Mouse (Mus musculus) embryonic facial prominence, embryonic 11.5 days (tissue): ENCODE data around the gene Cnga1. TPM values are rescaled to one million over a fixed set of nuclear protein-coding genes. Genes with fewer than 3 reads are reported as not detected.

Experiments
- ATAC-seq: fragments of 200-750 bp; cut with Nextera tagmentation; replicated peaks from 2 replicates; pipeline ENCODE4 v1.8.0; 2017; ENCODE audit warnings: low read depth; ENCODE audit not compliant: insufficient number of reproducible peaks, low FRiP score, low TSS enrichment
- DNase-seq: peaks from one replicate; pipeline ENCODE4 v3.0.0-alpha.2; 2015; ENCODE audit warnings: low spot score
- H3K27ac ChIP-seq: fragments of 300-500 bp; sonication (generic); replicated peaks from 2 replicates; pipeline ENCODE4 v1.5.1; 2014; ENCODE audit warnings: mild to moderate bottlenecking, low read depth, low read length, control low read depth
- H3K27me3 ChIP-seq: fragments of 300-500 bp; sonication (generic); 2 replicates; pipeline ENCODE4 v1.6.1; 2014; ENCODE audit warnings: mild to moderate bottlenecking, low read length, moderate library complexity, mixed read lengths; ENCODE audit not compliant: control insufficient read depth, insufficient read depth
- H3K36me3 ChIP-seq: fragments of 300-500 bp; sonication (generic); replicated peaks from 2 replicates; pipeline ENCODE4 v1.6.1; 2014; ENCODE audit warnings: low read depth, mild to moderate bottlenecking, low read length, moderate library complexity, mixed read lengths; ENCODE audit not compliant: control insufficient read depth, insufficient read depth
- H3K4me1 ChIP-seq: fragments of 300-500 bp; sonication (generic); 2 replicates; pipeline ENCODE4 v1.6.1; 2014; ENCODE audit warnings: low read length, mixed read lengths; ENCODE audit not compliant: control insufficient read depth, insufficient read depth
- H3K4me2 ChIP-seq: fragments of 300-500 bp; sonication (generic); 2 replicates; pipeline ENCODE4 v1.6.1; 2014; ENCODE audit warnings: low read depth, mild to moderate bottlenecking, control low read depth, low read length, moderate library complexity
- H3K4me3 ChIP-seq: fragments of 300-500 bp; sonication (generic); 2 replicates; pipeline ENCODE4 v1.5.1; 2014; ENCODE audit warnings: low read depth, low read length, control low read depth
- H3K9ac ChIP-seq: fragments of 300-500 bp; sonication (generic); replicated peaks from 2 replicates; pipeline ENCODE4 v1.6.1; 2014; ENCODE audit warnings: mild to moderate bottlenecking, control low read depth, low read length
- H3K9me3 ChIP-seq: fragments of 300-500 bp; sonication (generic); replicated peaks from 2 replicates; pipeline ENCODE4 v1.6.1; 2016; ENCODE audit warnings: mild to moderate bottlenecking, low read length, inconsistent platforms, mixed read lengths; ENCODE audit not compliant: control insufficient read depth
- WGBS: fragments of 180-500 bp; shearing (Covaris S2); extraction: QIAGEN DNeasy Blood & Tissue Kit; methylation state at CpG from one replicate; pipeline ENCODE4 v1.1.7; 2014; 5-methylcytosine and 5-hydroxymethylcytosine counted together
- polyA plus RNA-seq: library from polyadenylated mRNA; unstranded; fragments of >200 nt; fragmentation: Nextera tagmentation; extraction: Ambion mirVana; gene quantifications from 2 replicates; pipeline ENCODE4 v1.2.1, GENCODE M21; 2014

Cnga1 gene
- polyA plus RNA-seq, 1 experiment from 2014 or later, result not detected

GRCm38 (mm10) chr5:72636122-72636521 lies 8.0 kb downstream of the Cnga1 start:
- WGBS, result 67% methylated on average over 3 of the region's 3 CpGs
- no peaks in the 10 kb centered on the region for H3K9me3 ChIP-seq
- H3K9ac ChIP-seq, result no peak overlapping the region

GRCm38 (mm10) chr5:72634791-72635271 lies 9.2 kb downstream of the Cnga1 start:
- Histone ChIP-seq H3K9me3 (no peaks in the 10 kb centered on the region), H3K4me3 (no peak overlapping the region), H3K4me1 (no peaks in the 10 kb centered on the region), H3K9ac (no peak overlapping the region), H3K36me3 (no peaks in the 10 kb centered on the region), H3K27ac (no peak overlapping the region), H3K27me3 (no peaks in the 10 kb centered on the region), H3K4me2 (no peak overlapping the region)
- no peak for ATAC-seq
- DNase-seq, result no peak
- 82% methylated on average over 9 of the region's 9 CpGs for WGBS

More at GRCm38 (mm10) chr5:72636122-72636521, 8.0 kb downstream of the Cnga1 start:
- Histone ChIP-seq H3K4me1 (no peaks in the 10 kb centered on the region), H3K4me3 (no peak overlapping the region), H3K4me2 (no peak overlapping the region), H3K27me3 (no peaks in the 10 kb centered on the region), H3K36me3 (no peaks in the 10 kb centered on the region), H3K27ac (no peak overlapping the region)
- ATAC-seq, result no peak
- DNase-seq, result no peak

- H3K27me3 ChIP-seq, result no peaks in the 10 kb centered on the region
- no peaks in the 10 kb centered on the region for H3K4me1 ChIP-seq
- WGBS, result 90% methylated on average over 6 of the region's 6 CpGs
- H3K36me3 ChIP-seq, result no peaks in the 10 kb centered on the region
- DNase-seq (no peak), ATAC-seq (no peak)
- H3K4me2 ChIP-seq, result no peak overlapping the region
- no peak overlapping the region for H3K4me3 ChIP-seq
- H3K9me3 ChIP-seq, result no peaks in the 10 kb centered on the region
- H3K27ac ChIP-seq, result no peak overlapping the region
- H3K9ac ChIP-seq, result no peak overlapping the region
Measured at GRCm38 (mm10) chr5:72630026-72630425, 14.0 kb downstream of the Cnga1 start.

- Histone ChIP-seq H3K36me3 (no peaks in the 10 kb centered on the region), H3K4me1 (no peaks in the 10 kb centered on the region), H3K4me2 (no peak overlapping the region), H3K9me3 (no peaks in the 10 kb centered on the region), H3K27me3 (no peaks in the 10 kb centered on the region), H3K27ac (no peak overlapping the region), H3K4me3 (no peak overlapping the region), H3K9ac (no peak overlapping the region)
- whole genome bisulfite sequencing, result 79% methylated on average over 1 of the region's 1 CpGs
- no peak for DNase-seq
- no peak for ATAC-seq
Measured at GRCm38 (mm10) chr5:72621022-72621421, 23.1 kb downstream of the Cnga1 start.

- H3K4me2 ChIP-seq, result no peak overlapping the region
- no peaks in the 10 kb centered on the region for H3K4me1 ChIP-seq
- H3K27ac ChIP-seq, result no peak overlapping the region
- no peaks in the 10 kb centered on the region for H3K9me3 ChIP-seq
- H3K4me3 ChIP-seq, result no peak overlapping the region
- ATAC-seq (no peak), DNase-seq (no peak)
- H3K27me3 ChIP-seq, result no peaks in the 10 kb centered on the region
- H3K36me3 ChIP-seq, result no peaks in the 10 kb centered on the region
- H3K9ac ChIP-seq, result no peak overlapping the region
- 77% methylated on average over 4 of the region's 4 CpGs for WGBS
Measured at GRCm38 (mm10) chr5:72617413-72617812, 26.7 kb downstream of the Cnga1 start.

- Histone ChIP-seq H3K27ac (no peak overlapping the region), H3K4me1 (no peaks in the 10 kb centered on the region), H3K9me3 (no peaks in the 10 kb centered on the region), H3K9ac (no peak overlapping the region), H3K4me3 (no peak overlapping the region), H3K27me3 (no peaks in the 10 kb centered on the region), H3K36me3 (no peaks in the 10 kb centered on the region), H3K4me2 (no peak overlapping the region)
- WGBS, result 93% methylated on average over 4 of the region's 4 CpGs
- no peak for ATAC-seq
- DNase-seq, result no peak
Measured at GRCm38 (mm10) chr5:72603138-72603537, 40.9 kb downstream of the Cnga1 start.

GRCm38 (mm10) chr5:72601006-72601405 lies 43.1 kb downstream of the Cnga1 start:
- 13% methylated on average over 5 of the region's 5 CpGs for WGBS
- peak; percentile 66 for DNase-seq
- Histone ChIP-seq H3K4me3 (no peak overlapping the region), H3K4me2 (no peak overlapping the region), H3K27me3 (no peaks in the 10 kb centered on the region), H3K4me1 (no peaks in the 10 kb centered on the region), H3K9ac (no peak overlapping the region), H3K27ac (no peak overlapping the region), H3K9me3 (no peaks in the 10 kb centered on the region), H3K36me3 (no peaks in the 10 kb centered on the region)
- peak; percentile 44; the same call in 1 of the 2 replicates for ATAC-seq

GRCm38 (mm10) chr5:72587192-72587681 lies 56.8 kb downstream of the Cnga1 start, which contains the start of gene Gm5868:
Gene Gm5868 (minus strand): TSS chr5:72587551.
- no peaks in the 10 kb centered on the region for H3K36me3 ChIP-seq
- peak within 1 kb of the TSS; percentile 53 for H3K4me2 ChIP-seq
- peak; percentile 83 for ATAC-seq
- H3K27me3 ChIP-seq, result peaks cover 4% of the 10 kb centered on the region; the same call in 1 of the 2 replicates
- peak; percentile 19 for DNase-seq
- H3K4me3 ChIP-seq, result peak within 1 kb of the TSS; percentile 30
- H3K9me3 ChIP-seq, result no peaks in the 10 kb centered on the region
- peak within 1 kb of the TSS; percentile 30 for H3K9ac ChIP-seq
- 3% methylated on average over 36 of the region's 38 CpGs for WGBS
- no peaks in the 10 kb centered on the region for H3K4me1 ChIP-seq
- H3K27ac ChIP-seq, result no peak within 1 kb of the TSS
